Mouse (Mus musculus) liver, embryonic 14.5 days (tissue): ENCODE measurements at regions not wholly inside any gene's neighbourhood (a gene's known extent, or its start where the extent isn't known, plus 50 kb on each side); places are given as distances from the start of the nearest gene placed in this dataset.

Experiments used
- ATAC-seq: fragments of 200-750 bp; cut with Nextera tagmentation; 2 replicates; pipeline ENCODE4 v1.8.0; 2017; ENCODE audit warnings: moderate number of reproducible peaks, mild to moderate bottlenecking, moderate library complexity; ENCODE audit not compliant: insufficient read depth
- DNase-seq, 3 experiments: peaks; one replicate each; pipeline ENCODE4 v3.0.0-alpha.2; 2012 to 2013; ENCODE audit warnings: low read depth in 3 of 3, low spot score in 3 of 3
- H3K27ac ChIP-seq: fragments of 300-500 bp; sonication (generic); 2 replicates; pipeline ENCODE4 v1.5.1; 2014; ENCODE audit warnings: moderate library complexity, mild to moderate bottlenecking, control low read depth, inconsistent platforms
- H3K27me3 ChIP-seq: fragments of 300-500 bp; sonication (generic); 2 replicates; pipeline ENCODE4 v1.6.1; 2014; ENCODE audit warnings: mild to moderate bottlenecking, low read length, moderate library complexity; ENCODE audit not compliant: control insufficient read depth, insufficient read depth
- H3K36me3 ChIP-seq: fragments of 300-500 bp; sonication (generic); replicated peaks from 2 replicates; pipeline ENCODE4 v1.6.1; 2014; ENCODE audit warnings: low read depth; ENCODE audit not compliant: control insufficient read depth, insufficient read depth
- H3K4me1 ChIP-seq, 2 experiments: fragments of 200-500 bp in 1 of 2; fragments of 300-500 bp in 1 of 2; sonication (generic) in 1 of 2; replicated peaks; 2 replicates each; pipeline ENCODE4 v1.6.1; 2012 to 2014; ENCODE audit warnings: antibody characterized with exemption in 1 of 2, inconsistent platforms in 1 of 2, low read length in 1 of 2; ENCODE audit not compliant: control insufficient read depth in 2 of 2, insufficient read depth in 2 of 2
- H3K4me2 ChIP-seq: fragments of 300-500 bp; sonication (generic); 2 replicates; pipeline ENCODE4 v1.6.1; 2014; ENCODE audit warnings: low read depth, mild to moderate bottlenecking, control low read depth, moderate library complexity
- H3K4me3 ChIP-seq, 2 experiments: fragments of 200-500 bp in 1 of 2; fragments of 300-500 bp in 1 of 2; sonication (generic) in 1 of 2; 2 replicates each; pipeline ENCODE4 v1.5.1; 2012 to 2014; ENCODE audit warnings: low read depth in 2 of 2, low read length in 2 of 2, mild to moderate bottlenecking in 2 of 2, control low read depth in 1 of 2, inconsistent platforms in 1 of 2, moderate library complexity in 1 of 2; ENCODE audit not compliant: insufficient read depth in 1 of 2
- H3K9ac ChIP-seq: fragments of 300-500 bp; sonication (generic); replicated peaks from 2 replicates; pipeline ENCODE4 v1.6.1; 2014; ENCODE audit warnings: mild to moderate bottlenecking, control low read depth, moderate library complexity
- H3K9me3 ChIP-seq: fragments of 300-500 bp; sonication (generic); 2 replicates; pipeline ENCODE4 v1.6.1; 2016; ENCODE audit warnings: low read length, mixed read lengths; ENCODE audit not compliant: control insufficient read depth
- CTCF ChIP-seq: IDR thresholded peaks from 2 replicates; pipeline ENCODE4 v1.5.1; 2016; ENCODE audit warnings: antibody characterized with exemption, low read depth, control low read depth
- EP300 ChIP-seq: IDR thresholded peaks from 2 replicates; pipeline ENCODE4 v1.6.1; 2016; ENCODE audit warnings: antibody characterized with exemption, low read depth
- WGBS: fragments of 180-500 bp; shearing (Covaris S2); extraction: QIAGEN DNeasy Blood & Tissue Kit; methylation state at CpG from one replicate; pipeline ENCODE4 v1.1.7; 2014; ENCODE audit not compliant: insufficient replicate concordance; 5-methylcytosine and 5-hydroxymethylcytosine counted together

DNA sequence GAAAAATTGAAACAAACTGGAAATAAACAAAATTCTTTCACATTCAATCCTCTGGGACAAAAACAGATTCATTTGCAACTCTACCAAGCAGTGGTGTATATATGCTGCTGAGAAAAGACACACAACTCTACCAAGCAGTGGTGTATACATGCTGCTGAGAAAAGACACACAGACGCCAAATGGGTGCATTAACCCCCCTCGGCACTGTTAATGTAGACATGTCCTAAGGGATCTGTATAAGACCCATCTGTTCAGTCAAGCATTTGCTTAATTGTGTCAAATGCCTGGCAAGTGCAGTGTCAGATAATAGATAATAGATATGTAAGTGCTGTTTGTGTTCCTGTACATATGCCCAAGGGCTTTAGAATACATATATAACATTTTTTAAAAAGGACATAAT, 1035.2 kb upstream of the B3galt2 start:
- 53% methylated on average over 2 of the region's 2 CpGs for WGBS
- no peaks in the 10 kb centered on the region for H3K36me3 ChIP-seq
- no peak overlapping the region for H3K9ac ChIP-seq

DNA sequence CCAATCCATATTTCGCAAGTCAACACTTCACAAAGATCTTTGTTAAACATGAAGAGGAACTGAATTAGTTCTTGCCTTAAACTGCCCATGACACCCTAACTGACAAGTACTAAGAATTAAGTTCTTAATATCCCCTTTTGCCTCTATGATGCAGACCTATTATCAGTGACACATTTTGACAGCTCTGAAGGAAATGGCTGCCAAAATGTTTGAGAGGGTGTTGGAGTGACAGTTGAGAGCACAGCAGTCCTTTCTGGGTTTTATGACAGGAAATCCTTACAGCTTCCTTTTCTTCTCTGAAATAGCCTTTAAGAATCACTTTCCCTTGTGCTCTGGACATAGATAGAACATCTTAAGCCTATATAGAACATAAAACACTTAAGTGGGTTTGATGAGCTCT, 1034.4 kb upstream of the B3galt2 start:
- no peaks in the 10 kb centered on the region for H3K9me3 ChIP-seq
- no peak for ATAC-seq
- H3K4me1 ChIP-seq, result no peaks in the 10 kb centered on the region
- no peak overlapping the region for H3K27ac ChIP-seq
- no peak overlapping the region for H3K4me2 ChIP-seq
- H3K4me3 ChIP-seq, result no peak overlapping the region
- no peaks in the 10 kb centered on the region for H3K36me3 ChIP-seq
- H3K9ac ChIP-seq, result no peak overlapping the region
- H3K27me3 ChIP-seq, result no peaks in the 10 kb centered on the region
- WGBS, result 45% methylated on average over 1 of the region's 1 CpGs
- DNase-seq, result no peak
- TF ChIP-seq CTCF (no peak), EP300 (no peak)

More for the DNA sequence above, 1035.2 kb upstream of the B3galt2 start:
- Histone ChIP-seq H3K4me2 (no peak overlapping the region), H3K9me3 (no peaks in the 10 kb centered on the region), H3K27ac (no peak overlapping the region), H3K27me3 (no peaks in the 10 kb centered on the region), H3K4me3 (no peak overlapping the region), H3K4me1 (no peaks in the 10 kb centered on the region)
- no peak for TF ChIP-seq CTCF
- DNase-seq, result no peak
- ATAC-seq, result no peak

DNA sequence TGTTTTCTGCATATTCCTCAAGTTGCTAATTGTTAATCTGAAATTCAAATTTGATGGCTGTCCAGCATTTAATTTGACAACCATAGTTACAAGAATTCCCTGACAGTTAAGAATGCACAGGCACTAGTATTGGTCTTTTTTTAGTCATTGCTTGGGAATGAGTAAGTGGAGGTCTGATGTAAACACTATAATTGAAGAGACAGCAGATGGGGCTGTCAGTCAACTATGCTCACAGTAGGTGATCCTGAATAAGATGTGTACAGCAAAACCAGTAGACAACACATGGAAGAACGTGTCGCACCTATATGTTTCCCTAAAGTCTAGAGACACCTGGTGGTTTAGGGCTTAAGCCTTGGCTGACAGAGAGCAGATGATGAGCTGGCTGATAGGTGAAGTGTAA, 1019.0 kb upstream of the B3galt2 start:
- DNase-seq, result no peak
- Histone ChIP-seq H3K4me2 (no peak overlapping the region), H3K27me3 (no peaks in the 10 kb centered on the region), H3K9ac (no peak overlapping the region), H3K4me3 (no peak overlapping the region), H3K36me3 (no peaks in the 10 kb centered on the region), H3K9me3 (no peaks in the 10 kb centered on the region), H3K27ac (no peak overlapping the region), H3K4me1 (no peaks in the 10 kb centered on the region)
- TF ChIP-seq EP300 (no peak), CTCF (no peak)
- 66% methylated on average over 2 of the region's 2 CpGs for WGBS
- ATAC-seq, result no peak

DNA sequence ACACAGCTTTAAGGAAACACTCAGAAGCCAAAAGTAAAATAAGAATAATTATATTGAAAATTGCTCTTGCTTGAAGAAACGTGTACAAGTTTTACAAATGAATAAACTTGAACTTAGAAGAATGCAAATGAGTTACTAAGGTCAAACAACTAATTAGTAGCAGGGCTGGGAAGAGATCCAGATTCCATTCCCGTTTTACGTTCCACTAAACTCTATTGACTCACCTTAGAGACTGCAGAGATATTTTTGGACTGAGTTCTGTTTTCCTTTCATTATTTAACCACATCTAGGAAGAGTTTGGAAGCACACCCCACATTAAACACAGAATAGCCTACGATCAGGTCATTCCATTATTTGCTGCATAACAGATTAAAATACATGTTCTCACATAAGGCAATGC, 1016.2 kb upstream of the B3galt2 start:
- 39% methylated on average over 4 of the region's 4 CpGs for WGBS
- no peaks in the 10 kb centered on the region for H3K27me3 ChIP-seq
- H3K4me2 ChIP-seq, result no peak overlapping the region
- no peak overlapping the region for H3K9ac ChIP-seq
- ATAC-seq, result no peak
- H3K9me3 ChIP-seq, result no peaks in the 10 kb centered on the region
- H3K4me3 ChIP-seq, result no peak overlapping the region
- no peaks in the 10 kb centered on the region for H3K36me3 ChIP-seq
- no peak overlapping the region for H3K27ac ChIP-seq
- no peak for DNase-seq
- H3K4me1 ChIP-seq, result no peaks in the 10 kb centered on the region
- TF ChIP-seq EP300, result no peak
- TF ChIP-seq CTCF, result no peak

DNA sequence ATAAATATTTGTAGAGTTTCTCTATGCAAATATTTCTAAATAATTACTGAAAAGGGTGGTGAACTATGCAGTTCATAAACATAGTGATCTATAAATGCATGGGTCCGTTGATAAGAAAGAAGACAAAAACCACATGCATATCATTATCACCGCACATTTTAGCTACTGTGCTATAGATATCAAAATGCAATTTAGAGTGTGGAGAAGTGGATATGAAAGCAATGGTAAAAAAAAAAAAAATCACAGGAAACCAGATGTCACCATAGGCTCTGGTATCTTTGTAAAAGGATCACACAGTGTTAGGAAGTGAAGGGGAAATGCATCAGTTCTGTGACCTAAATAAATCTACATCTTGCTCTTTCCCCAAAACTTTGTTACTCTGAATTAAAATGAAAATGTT, 985.2 kb upstream of the B3galt2 start:
- TF ChIP-seq EP300 (peak; percentile 51), CTCF (no peak)
- DNase-seq (no peak), ATAC-seq (no peak)
- WGBS, result 21% methylated on average over 2 of the region's 2 CpGs
- H3K4me2 ChIP-seq, result no peak overlapping the region
- H3K4me3 ChIP-seq, result no peak overlapping the region
- H3K9ac ChIP-seq, result no peak overlapping the region
- no peak overlapping the region for H3K27ac ChIP-seq
- H3K36me3 ChIP-seq, result no peaks in the 10 kb centered on the region
- no peaks in the 10 kb centered on the region for H3K9me3 ChIP-seq
- H3K4me1 ChIP-seq, result no peaks in the 10 kb centered on the region
- H3K27me3 ChIP-seq, result no peaks in the 10 kb centered on the region

DNA sequence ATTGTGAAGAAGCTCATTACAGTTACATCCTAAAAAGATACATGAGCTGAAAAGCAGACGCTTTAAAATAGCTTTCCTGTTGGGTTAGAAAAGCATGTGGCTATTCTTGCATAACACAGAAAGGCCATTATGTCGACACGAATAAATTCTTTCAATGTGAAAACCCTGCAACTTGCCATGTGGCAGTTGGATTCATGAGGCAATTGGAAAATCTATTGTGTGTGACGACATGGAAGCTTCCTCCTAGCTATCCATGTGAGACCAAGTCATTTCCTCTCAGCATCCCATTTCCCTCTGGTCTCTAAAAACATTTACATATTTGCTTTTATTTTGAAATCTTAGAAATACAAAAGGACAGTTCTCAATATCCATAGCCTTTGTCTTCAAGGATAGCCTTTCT, 975.2 kb upstream of the B3galt2 start:
- Histone ChIP-seq H3K9ac (no peak overlapping the region), H3K4me3 (no peak overlapping the region), H3K36me3 (no peaks in the 10 kb centered on the region), H3K27me3 (no peaks in the 10 kb centered on the region), H3K27ac (no peak overlapping the region), H3K4me1 (no peaks in the 10 kb centered on the region), H3K9me3 (no peaks in the 10 kb centered on the region), H3K4me2 (no peak overlapping the region)
- WGBS, result 58% methylated on average over 4 of the region's 4 CpGs
- no peak for ATAC-seq
- TF ChIP-seq EP300 (no peak), CTCF (no peak)
- DNase-seq, result no peak
